Mouse (Mus musculus) ES-Bruce4 (cell line): ENCODE data around the gene Relt.

ENCODE experiments used
- CTCF ChIP-seq: IDR thresholded peaks from one replicate; pipeline ENCODE4 v1.8.1; 2011; ENCODE audit warnings: low read depth, low read length
- EP300 ChIP-seq: IDR thresholded peaks from 2 replicates; pipeline ENCODE4 v1.6.1; 2011; ENCODE audit warnings: low read depth, low read length; ENCODE audit not compliant: insufficient read depth

DNA sequence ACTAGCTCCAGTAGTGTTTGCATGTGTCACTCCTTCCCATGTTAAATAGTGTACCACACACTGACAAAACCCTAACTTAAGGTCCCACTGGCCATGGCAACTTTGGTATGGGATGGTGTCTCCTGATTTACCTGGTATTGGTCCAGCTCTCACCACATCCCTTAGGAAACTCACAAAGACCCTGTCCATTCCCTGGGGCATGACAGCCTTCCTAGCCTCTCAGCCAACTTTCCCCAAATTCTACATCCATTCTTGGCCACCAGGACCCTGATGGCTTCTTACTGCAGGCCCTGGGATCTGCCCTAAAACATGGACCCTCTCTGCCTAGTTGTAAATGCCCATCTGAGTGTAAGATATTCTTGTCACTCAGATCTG is 18.2 kb downstream of the Relt start:
- TF ChIP-seq CTCF = no peak
- TF ChIP-seq EP300 = no peak
